In genomic region chr9:46282631-46283436, GRCm38 (mm10) we compare ENCODE assay signal across 8 mouse cellular contexts. TPM values are rescaled to one million over a fixed set of nuclear protein-coding genes. Genes with fewer than 3 reads are reported as not detected.
A peak's percentile ranks its signal among the peaks of the same experiment; 100 is the strongest.
DNase-seq lines count a peak whose midpoint lies in the region; ATAC-seq and TF ChIP-seq lines count a peak whose summit lies in the region.

Gene Bud13 (plus strand): TSS chr9:46283008.

- no peaks in the 10 kb centered on the region; the same call in 1 of the 2 replicates for H3K79me2 ChIP-seq in heart, adult 2 months (replicated peaks; ENCODE audit: control insufficient read depth, insufficient read depth, low read length)

- peak within 1 kb of the TSS; percentile 82 for H3K27ac ChIP-seq in embryonic facial prominence, embryonic 14.5 days (replicated peaks; ENCODE audit: low read depth, low read length)
- peak within 1 kb of the TSS; percentile 86 for H3K27ac ChIP-seq in heart, adult 2 months
- peak within 1 kb of the TSS; percentile 88 for H3K27ac ChIP-seq in limb, embryonic 13.5 days
- peak within 1 kb of the TSS; percentile 81 for H3K27ac ChIP-seq in midbrain, embryonic 16.5 days (ENCODE audit: low read length)

- peak; percentile 92 for ATAC-seq in embryonic facial prominence, embryonic 14.5 days (ENCODE audit: low read depth)
- ATAC-seq in limb, embryonic 13.5 days (ENCODE audit: low FRiP score, low read depth): peak; percentile 93
- peak; percentile 90 for ATAC-seq in midbrain, embryonic 16.5 days

- intact Hi-C loops in heart, adult 2 months (cut with DNase I): loop anchor here (5.0 to 10.0 kb wide), 2 partner anchors 376 to 458 kb away; partner anchors contain the start of genes Cep164, Pcsk7 and Rnf214

- H3K27me3 ChIP-seq in embryonic facial prominence, embryonic 14.5 days (replicated peaks; ENCODE audit: control insufficient read depth, insufficient read depth, low read length): no peaks in the 10 kb centered on the region
- H3K27me3 ChIP-seq in heart, adult 2 months (ENCODE audit: control insufficient read depth, insufficient read depth, low read length): no peaks in the 10 kb centered on the region
- H3K27me3 ChIP-seq in limb, embryonic 13.5 days: no peaks in the 10 kb centered on the region
- H3K27me3 ChIP-seq in midbrain, embryonic 16.5 days (ENCODE audit: control insufficient read depth, insufficient read depth, low read depth, low read length): no peaks in the 10 kb centered on the region

- peak; percentile 63 for TF ChIP-seq CTCF in heart, adult 2 months (IDR thresholded peaks at IDR 0.05)

- peaks cover 57% of the 10 kb centered on the region for H3K36me3 ChIP-seq in embryonic facial prominence, embryonic 14.5 days (ENCODE audit: control insufficient read depth, insufficient read depth, low read length)
- peaks cover 2% of the 10 kb centered on the region; the same call in 1 of the 2 replicates for H3K36me3 ChIP-seq in heart, adult 2 months (ENCODE audit: control insufficient read depth, insufficient read depth, low read length)
- H3K36me3 ChIP-seq in limb, embryonic 13.5 days: peaks cover 60% of the 10 kb centered on the region
- H3K36me3 ChIP-seq in midbrain, embryonic 16.5 days (ENCODE audit: control insufficient read depth, insufficient read depth, low read length): peaks cover 38% of the 10 kb centered on the region

- peak within 1 kb of the TSS; percentile 92 for H3K4me3 ChIP-seq in embryonic facial prominence, embryonic 14.5 days (ENCODE audit: low read depth, low read length)
- H3K4me3 ChIP-seq in heart, adult 2 months: peak within 1 kb of the TSS; percentile 99
- H3K4me3 ChIP-seq in limb, embryonic 13.5 days: peak within 1 kb of the TSS; percentile 82
- peak within 1 kb of the TSS; percentile 91 for H3K4me3 ChIP-seq in midbrain, embryonic 16.5 days (ENCODE audit: low read depth, low read length)

- peak within 1 kb of the TSS; percentile 92 for H3K9ac ChIP-seq in embryonic facial prominence, embryonic 14.5 days (ENCODE audit: low read depth, low read length)
- H3K9ac ChIP-seq in heart, adult 2 months (ENCODE audit: low read depth, low read length): peak within 1 kb of the TSS; percentile 94
- H3K9ac ChIP-seq in limb, embryonic 13.5 days: peak within 1 kb of the TSS; percentile 90
- H3K9ac ChIP-seq in midbrain, embryonic 16.5 days (ENCODE audit: low read depth, low read length): peak within 1 kb of the TSS; percentile 89

- no peaks in the 10 kb centered on the region for H3K9me3 ChIP-seq in embryonic facial prominence, embryonic 14.5 days (ENCODE audit: control insufficient read depth, low read length)
- H3K9me3 ChIP-seq in limb, embryonic 13.5 days: no peaks in the 10 kb centered on the region
- no peaks in the 10 kb centered on the region for H3K9me3 ChIP-seq in midbrain, embryonic 16.5 days (replicated peaks; ENCODE audit: control insufficient read depth, low read length, poor library complexity, severe bottlenecking)

- WGBS in embryonic facial prominence, embryonic 14.5 days: under 1% methylated on average over 54 of the region's 55 CpGs
- under 1% methylated on average over 55 of the region's 55 CpGs for WGBS in heart, adult 2 months
- under 1% methylated on average over 55 of the region's 55 CpGs for WGBS in limb, embryonic 13.5 days
- under 1% methylated on average over 55 of the region's 55 CpGs for WGBS in midbrain, embryonic 16.5 days

- peak; percentile 85 for TF ChIP-seq POLR2A in heart, adult 2 months (IDR thresholded peaks at IDR 0.05; ENCODE audit: insufficient read depth, low read depth, low read length)

- no peak for TF ChIP-seq EP300 in heart, adult 2 months (IDR thresholded peaks at IDR 0.05; ENCODE audit: insufficient read depth, low read depth, low read length)

- DNase-seq in 3T3-L1 (ENCODE audit: low read depth, low spot score): peak; percentile 92
- DNase-seq in adrenal gland, postnatal 4 days (ENCODE audit: low spot score in 2 of 2): peak; percentile 90 to 98
- peak; percentile 95 for DNase-seq in embryonic facial prominence, embryonic 14.5 days (ENCODE audit: low spot score)
- DNase-seq in heart, adult 2 months: peak; percentile 93 to 99
- DNase-seq in kidney, adult 8-10 months: peak; percentile 89 to 94
- DNase-seq in spleen, postnatal 10 days (ENCODE audit: low spot score in 2 of 2): peak; percentile 98 to 99

- H3K4me1 ChIP-seq in embryonic facial prominence, embryonic 14.5 days (ENCODE audit: control insufficient read depth, insufficient read depth, low read length): 0 out of 2 replicates have a peak, but pooled peaks cover 4% of the 10 kb centered on the region
- no peaks in the 10 kb centered on the region for H3K4me1 ChIP-seq in heart, adult 2 months (ENCODE audit: control insufficient read depth, insufficient read depth, low read length)
- H3K4me1 ChIP-seq in limb, embryonic 13.5 days: peaks cover 23% of the 10 kb centered on the region
- H3K4me1 ChIP-seq in midbrain, embryonic 16.5 days (ENCODE audit: control insufficient read depth, insufficient read depth, low read length): peaks cover 8% of the 10 kb centered on the region

- H3K4me2 ChIP-seq in embryonic facial prominence, embryonic 14.5 days (ENCODE audit: low read depth, low read length): peak within 1 kb of the TSS; percentile 52
- peak within 1 kb of the TSS; percentile 73 for H3K4me2 ChIP-seq in limb, embryonic 13.5 days (replicated peaks)
- peak within 1 kb of the TSS; percentile 84 for H3K4me2 ChIP-seq in midbrain, embryonic 16.5 days (ENCODE audit: low read length)

RNA-seq across cellular contexts. Expression of gene Bud13, which starts in this region (rescaled TPM):
- total RNA-seq in adrenal gland, postnatal 4 days (2021): 10 to 100 TPM; 14.2 to 17.0 TPM
- polyA plus RNA-seq in embryonic facial prominence, embryonic 14.5 days (2014; fragmentation: Nextera tagmentation; extraction: Ambion mirVana): 19.1 and 23.3 TPM in 2 replicates
- total RNA-seq in heart, adult 2 months (2021): 1 to 10 TPM; 7.1 to 7.4 TPM
- 5.6 and 6.1 TPM in 2 replicates for polyA plus RNA-seq in heart, adult 2 months (2012; rRNA removed)
- polyA plus RNA-seq in limb, embryonic 13.5 days (2015; fragmentation: Nextera tagmentation; extraction: Ambion mirVana): 30.1 and 30.2 TPM in 2 replicates
- polyA plus RNA-seq in midbrain, embryonic 16.5 days (2015; fragmentation: Nextera tagmentation; extraction: Ambion mirVana): 17.3 and 17.6 TPM in 2 replicates

Comparison
In these comparisons a context has a peak if more than half of its experiments do, and no peak if none do; other contexts are left out.
1. Peak in every context shown above with its lines: DNase-seq, ATAC-seq, H3K4me3 ChIP-seq and H3K27ac ChIP-seq.